Mouse (Mus musculus) adrenal gland, postnatal 0 days (tissue): ENCODE results near the gene Csad. TPM values are rescaled to one million over a fixed set of nuclear protein-coding genes. Genes with fewer than 3 reads are reported as not detected.

ENCODE experiments used
- polyA plus RNA-seq: library from polyadenylated mRNA; unstranded; fragments of >200 nt; fragmentation: Nextera tagmentation; extraction: Ambion mirVana; gene quantifications from 2 replicates; pipeline ENCODE4 v1.2.1, GENCODE M21; 2015

Gene Csad
- 66.5 and 80.5 TPM in 2 replicates for polyA plus RNA-seq

GRCm38 (mm10) chr15:102204674-102205505 lies at the start of gene Csad:
Gene Csad (minus strand): TSS chr15:102204724.

DNA sequence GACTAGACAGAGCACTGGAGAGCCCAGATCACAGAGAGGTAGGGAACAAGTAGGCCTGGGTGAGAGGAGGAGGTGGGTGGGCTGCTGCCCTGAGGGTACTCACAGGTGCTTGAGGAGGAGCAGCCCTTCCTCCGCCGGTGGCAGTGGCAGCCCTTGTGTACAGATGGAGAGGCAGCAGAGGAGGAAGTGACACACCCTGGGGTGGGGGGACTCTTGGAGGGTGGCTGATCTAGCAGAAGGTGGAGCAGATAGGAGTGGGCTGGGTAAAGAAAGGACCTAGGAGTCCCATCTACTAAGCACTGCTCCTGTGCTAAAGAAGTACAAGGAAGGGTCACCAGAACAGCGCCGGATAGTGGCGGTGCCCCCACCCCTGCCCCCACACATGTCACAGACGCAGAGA lies 27.2 kb upstream of the Csad start, which contains the start of gene Itgb7:
Gene Itgb7 (minus strand): TSS at position 197 of the 400 bp plus-strand sequence.

GRCm38 (mm10) chr15:102202971-102203834 lies 1.3 kb downstream of the Csad start, which contains the start of gene Zfp740:
Gene Zfp740 (plus strand): TSS chr15:102203249.

DNA sequence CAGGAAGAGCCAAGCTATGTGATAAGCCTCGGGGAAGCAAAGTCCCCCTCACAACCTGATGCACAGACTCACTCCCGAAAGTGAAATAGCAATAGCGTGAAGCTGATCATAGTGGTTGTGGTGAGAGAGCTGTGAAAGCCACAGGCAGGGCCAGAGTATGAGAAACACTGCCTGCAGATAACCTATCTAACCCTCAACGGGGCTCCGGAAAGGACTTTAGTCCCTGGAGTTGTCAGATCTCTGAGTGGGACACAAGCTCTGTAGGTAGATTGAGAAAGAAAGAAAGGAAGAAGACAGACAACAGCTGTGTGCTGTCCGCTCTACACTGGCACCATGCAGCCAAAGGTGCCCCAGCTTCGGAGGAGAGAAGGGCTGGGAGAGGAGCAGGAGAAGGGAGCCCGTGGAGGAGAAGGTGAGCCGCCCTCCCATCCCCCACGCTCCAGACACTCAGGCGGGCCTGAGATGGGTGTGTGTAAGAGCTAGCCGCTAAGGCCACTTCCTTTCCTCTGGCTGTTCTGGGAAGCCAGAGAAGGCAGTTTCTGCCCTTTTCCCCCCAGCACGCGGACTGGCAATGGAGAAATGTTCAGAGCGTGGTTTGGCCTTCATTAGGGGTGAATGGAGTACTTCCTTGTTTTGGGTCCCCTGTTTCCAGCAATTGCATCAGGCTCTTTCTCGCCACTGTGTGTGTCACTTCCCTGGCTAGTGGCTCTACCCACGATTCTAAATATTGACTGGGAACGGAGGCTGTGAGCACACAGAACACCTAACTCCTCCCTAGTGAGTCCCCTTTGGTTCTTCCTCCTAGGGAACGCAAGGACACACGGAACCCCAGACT lies 54.0 kb downstream of the Csad start, which contains the start of gene Soat2:
Gene Soat2 (plus strand): TSS at position 226 of the 835 bp plus-strand sequence.

GRCm38 (mm10) chr15:102144274-102144711 lies 60.2 kb downstream of the Csad start, which contains the start of gene Igfbp6:
Gene Igfbp6 (plus strand): TSS chr15:102144362.

GRCm38 (mm10) chr15:102136129-102136758 lies 68.3 kb downstream of the Csad start, which contains the start of gene Spryd3:
Gene Spryd3 (minus strand): TSS chr15:102136234.

Other genes starting within 250 kb of the Csad start
- gene Krt8, start 200.2 kb downstream of the Csad start, polyA plus RNA-seq, result 16.4 and 18.5 TPM in 2 replicates
- gene Krt18, start 176.5 kb downstream of the Csad start, polyA plus RNA-seq, result 17.9 and 22.7 TPM in 2 replicates
- 56.3 and 69.5 TPM in 2 replicates for gene Eif4b, start 131.0 kb downstream of the Csad start, polyA plus RNA-seq
- 30.7 and 39.4 TPM in 2 replicates for gene Tns2, start 104.3 kb downstream of the Csad start, polyA plus RNA-seq
- gene Spryd3, start 68.5 kb downstream of the Csad start, polyA plus RNA-seq, result 25.6 and 29.0 TPM in 2 replicates
- gene Igfbp6, start 60.4 kb downstream of the Csad start, polyA plus RNA-seq, result 140 and 238 TPM in 2 replicates
- 0.69 and 0.79 TPM in 2 replicates for gene Soat2, start 54.2 kb downstream of the Csad start, polyA plus RNA-seq
- 24.1 and 32.2 TPM in 2 replicates for gene Zfp740, start 1.5 kb downstream of the Csad start, polyA plus RNA-seq
- 0.90 and 2.7 TPM in 2 replicates for gene Itgb7, start 27.2 kb upstream of the Csad start, polyA plus RNA-seq
- 16.1 and 19.9 TPM in 2 replicates for gene Rarg, start 52.8 kb upstream of the Csad start, polyA plus RNA-seq
- gene Gm9918, start 65.8 kb upstream of the Csad start, polyA plus RNA-seq, result 0.19 and 0.49 TPM in 2 replicates
- gene Mfsd5, start 74.7 kb upstream of the Csad start, polyA plus RNA-seq, result 42.8 and 60.8 TPM in 2 replicates
- gene Espl1, start 91.5 kb upstream of the Csad start, polyA plus RNA-seq, result 4.3 and 4.6 TPM in 2 replicates
- 557 and 831 TPM in 2 replicates for gene Pfdn5, start 121.4 kb upstream of the Csad start, polyA plus RNA-seq
- 70.0 and 81.2 TPM in 2 replicates for gene Myg1, start 127.0 kb upstream of the Csad start, polyA plus RNA-seq
- gene Aaas, start 146.0 kb upstream of the Csad start, polyA plus RNA-seq, result 20.1 and 31.7 TPM in 2 replicates
- 0.10 and 0.27 TPM in 2 replicates for gene Sp7, start 162.5 kb upstream of the Csad start, polyA plus RNA-seq
- 3.7 and 3.8 TPM in 2 replicates for gene Sp1, start 201.4 kb upstream of the Csad start, polyA plus RNA-seq
- 1.2 and 2.9 TPM in 2 replicates for gene Amhr2, start 240.6 kb upstream of the Csad start, polyA plus RNA-seq